Comparison of ENCODE assay signal across 8 mouse cellular contexts in the genomic region with DNA sequence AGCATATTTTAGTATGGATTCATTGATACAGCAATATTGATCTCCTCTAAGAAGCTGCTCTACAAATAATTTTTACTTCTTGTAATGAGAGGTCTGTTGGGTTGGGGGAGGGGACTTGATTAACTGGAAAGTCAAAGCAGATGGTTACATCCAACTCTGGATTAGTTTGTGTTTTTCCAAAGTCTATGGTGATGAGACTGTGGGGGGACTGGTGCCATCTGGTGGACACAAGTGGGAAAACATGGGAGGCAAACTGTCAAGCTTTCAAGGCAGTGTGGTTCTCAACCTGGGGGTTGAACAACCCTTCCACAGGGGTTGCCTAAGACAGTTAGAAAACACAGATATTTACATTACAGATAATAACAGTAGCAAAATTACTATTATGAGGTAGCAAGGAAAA. TPM values are rescaled to one million over a fixed set of nuclear protein-coding genes. Genes with fewer than 3 reads are reported as not detected.
DNase-seq lines count a peak whose midpoint lies in the region; ATAC-seq and TF ChIP-seq lines count a peak whose summit lies in the region.

No protein-coding gene starts in this region.

- 0 out of 2 replicates have a peak, but pooled peaks have one; percentile 41 for ATAC-seq in forebrain, embryonic 15.5 days (replicated peaks)
- 0 out of 2 replicates have a peak, but pooled peaks have one; percentile 23 for ATAC-seq in neural tube, embryonic 13.5 days (ENCODE audit: low read depth)

- TF ChIP-seq POLR2A in bone marrow macrophage, adult 2 months (IDR thresholded peaks at IDR 0.05; ENCODE audit: borderline replicate concordance, low read depth, low read length) = no peak

- H3K36me3 ChIP-seq in forebrain, embryonic 15.5 days = no peaks in the 10 kb centered on the region
- no peaks in the 10 kb centered on the region for H3K36me3 ChIP-seq in neural tube, embryonic 13.5 days

- H3K27ac ChIP-seq in bone marrow macrophage, adult 2 months (ENCODE audit: insufficient read depth, low read depth, low read length) = no peak overlapping the region
- H3K27ac ChIP-seq in forebrain, embryonic 15.5 days (replicated peaks) = no peak overlapping the region
- H3K27ac ChIP-seq in neural tube, embryonic 13.5 days (replicated peaks) = no peak overlapping the region

- no peaks in the 10 kb centered on the region for H3K27me3 ChIP-seq in forebrain, embryonic 15.5 days
- H3K27me3 ChIP-seq in neural tube, embryonic 13.5 days = no peaks in the 10 kb centered on the region

- TF ChIP-seq CTCF in bone marrow macrophage, adult 2 months (IDR thresholded peaks at IDR 0.05; ENCODE audit: low read depth, low read length) = peak; percentile 55

- no peak overlapping the region for H3K4me2 ChIP-seq in forebrain, embryonic 15.5 days (replicated peaks)
- H3K4me2 ChIP-seq in neural tube, embryonic 13.5 days = no peak overlapping the region

- intact Hi-C loops in left cerebral cortex, postnatal 36 days (cut with DNase I) = loop anchor here (2.0 kb wide), 2 partner anchors 40 to 266 kb away; a partner anchor contains a TSS

- H3K4me3 ChIP-seq in bone marrow macrophage, adult 2 months (ENCODE audit: insufficient read depth, low read length) = no peak overlapping the region
- no peak overlapping the region for H3K4me3 ChIP-seq in forebrain, embryonic 15.5 days
- H3K4me3 ChIP-seq in neural tube, embryonic 13.5 days = no peak overlapping the region

- no peak overlapping the region for H3K9ac ChIP-seq in forebrain, embryonic 15.5 days (replicated peaks)
- no peak overlapping the region for H3K9ac ChIP-seq in neural tube, embryonic 13.5 days

- H3K9me3 ChIP-seq in forebrain, embryonic 15.5 days = no peaks in the 10 kb centered on the region
- no peaks in the 10 kb centered on the region for H3K9me3 ChIP-seq in neural tube, embryonic 13.5 days

- peak; percentile 48 for DNase-seq in urinary bladder, postnatal 25 days (ENCODE audit: low spot score)
- no peak for DNase-seq in urinary bladder, postnatal 10 days (ENCODE audit: low spot score)
- DNase-seq in kidney, adult 18-20 months = peak; percentile 64
- peak; percentile 26 to 44 for DNase-seq in left cerebral cortex, postnatal 36 days (ENCODE audit: low spot score in 2 of 2)
- no peak for DNase-seq in T-cell, adult 2 months (ENCODE audit: low spot score)

- H3K4me1 ChIP-seq in bone marrow macrophage, adult 2 months (ENCODE audit: control insufficient read depth, insufficient read depth, low read length) = peaks cover 14% of the 10 kb centered on the region
- H3K4me1 ChIP-seq in forebrain, embryonic 15.5 days = no peaks in the 10 kb centered on the region
- no peaks in the 10 kb centered on the region for H3K4me1 ChIP-seq in neural tube, embryonic 13.5 days (replicated peaks)

RNA-seq across cellular contexts. Expression of a gene that starts 39.2 kb away (rescaled TPM):
- not detected in 2 replicates for polyA plus RNA-seq in bone marrow macrophage, adult 2 months (2012; ENCODE audit: insufficient read depth, insufficient read length, missing spikeins)
- 0.06 TPM in 1 of 2 replicates, not detected in the other for polyA plus RNA-seq in forebrain, embryonic 15.5 days (2015; fragmentation: Nextera tagmentation; extraction: Ambion mirVana)
- total RNA-seq in left cerebral cortex, postnatal 36 days (2021) = under 1 TPM; 0.18 to 0.20 TPM
- 0.15 and 0.21 TPM in 2 replicates for polyA plus RNA-seq in neural tube, embryonic 13.5 days (2015; fragmentation: Nextera tagmentation; extraction: Ambion mirVana)

RNA-seq across cellular contexts. Expression of a gene that starts 54.1 kb away (rescaled TPM):
- polyA plus RNA-seq in bone marrow macrophage, adult 2 months (2012; ENCODE audit: insufficient read depth, insufficient read length, missing spikeins) = 2.4 and 2.7 TPM in 2 replicates
- 5.8 TPM in 2 replicates for polyA plus RNA-seq in forebrain, embryonic 15.5 days (2015; fragmentation: Nextera tagmentation; extraction: Ambion mirVana)
- 1 to 10 TPM; 4.4 to 4.5 TPM for total RNA-seq in left cerebral cortex, postnatal 36 days (2021)
- polyA plus RNA-seq in neural tube, embryonic 13.5 days (2015; fragmentation: Nextera tagmentation; extraction: Ambion mirVana) = 6.2 and 6.6 TPM in 2 replicates

Comparison
In these comparisons a context has a peak if more than half of its experiments do, and no peak if none do; other contexts are left out.
1. DNase-seq: peak in urinary bladder, postnatal 25 days (single experiment), kidney, adult 18-20 months (single experiment) and left cerebral cortex, postnatal 36 days (2 of 2); none in urinary bladder, postnatal 10 days (single experiment) and T-cell, adult 2 months (single experiment).